Mouse (Mus musculus) 3134 (cell line): ENCODE measurements at regions not wholly inside any gene's neighbourhood (a gene's known extent, or its start where the extent isn't known, plus 50 kb on each side); places are given as distances from the start of the nearest gene placed in this dataset.

Experiments
- DNase-seq: peaks from one replicate; pipeline ENCODE4 v3.0.0-alpha.2; 2011; ENCODE audit warnings: low spot score; ENCODE audit not compliant: insufficient read length; ENCODE audit errors: extremely low read depth

DNA sequence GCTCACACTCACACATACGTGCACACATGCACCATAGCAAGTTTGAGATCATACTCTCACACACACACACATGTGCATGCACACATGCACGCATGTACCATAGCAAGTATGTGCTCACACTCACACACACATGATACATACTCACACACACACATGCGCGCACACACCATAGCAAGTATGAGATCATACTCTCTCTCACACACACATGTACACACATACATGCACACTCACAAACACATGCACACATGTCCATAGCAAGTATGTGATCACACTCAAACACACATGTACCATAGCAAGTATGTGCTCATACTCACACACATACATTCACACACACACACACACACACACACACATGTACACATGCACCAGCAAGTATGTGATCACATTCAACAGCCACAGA is 138.9 kb upstream of the Slc35f3 start:
- no peak for DNase-seq

DNA sequence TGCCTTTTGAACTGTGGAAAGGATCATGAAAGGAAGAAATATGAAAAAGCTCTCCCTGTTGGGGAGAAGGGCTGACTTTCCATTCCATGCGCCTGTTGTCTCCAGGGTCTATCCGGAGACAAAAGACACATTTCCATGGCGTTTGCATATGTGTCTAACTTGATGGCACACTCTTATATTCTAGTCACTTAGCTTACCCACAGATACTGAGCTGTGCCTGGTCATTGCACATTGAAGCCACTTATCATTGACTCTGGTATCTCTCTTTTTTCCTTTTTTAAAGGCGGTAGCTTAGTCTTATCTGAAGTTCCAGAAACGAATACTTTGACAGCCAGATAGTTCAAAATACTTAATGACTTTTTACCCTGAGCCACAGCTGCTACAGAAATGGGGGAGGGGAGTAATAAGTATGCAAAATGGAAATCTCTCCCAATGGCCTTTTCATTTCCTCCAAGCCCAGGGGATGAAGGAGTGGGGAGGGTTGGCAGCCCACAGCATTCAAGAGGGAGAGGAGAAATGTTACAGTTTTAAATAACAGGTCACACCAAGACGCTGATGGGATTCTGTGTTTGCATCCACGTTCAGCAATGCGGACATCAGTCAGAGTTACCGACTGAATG is 137.9 kb upstream of the Slc35f3 start:
- DNase-seq: no peak

DNA sequence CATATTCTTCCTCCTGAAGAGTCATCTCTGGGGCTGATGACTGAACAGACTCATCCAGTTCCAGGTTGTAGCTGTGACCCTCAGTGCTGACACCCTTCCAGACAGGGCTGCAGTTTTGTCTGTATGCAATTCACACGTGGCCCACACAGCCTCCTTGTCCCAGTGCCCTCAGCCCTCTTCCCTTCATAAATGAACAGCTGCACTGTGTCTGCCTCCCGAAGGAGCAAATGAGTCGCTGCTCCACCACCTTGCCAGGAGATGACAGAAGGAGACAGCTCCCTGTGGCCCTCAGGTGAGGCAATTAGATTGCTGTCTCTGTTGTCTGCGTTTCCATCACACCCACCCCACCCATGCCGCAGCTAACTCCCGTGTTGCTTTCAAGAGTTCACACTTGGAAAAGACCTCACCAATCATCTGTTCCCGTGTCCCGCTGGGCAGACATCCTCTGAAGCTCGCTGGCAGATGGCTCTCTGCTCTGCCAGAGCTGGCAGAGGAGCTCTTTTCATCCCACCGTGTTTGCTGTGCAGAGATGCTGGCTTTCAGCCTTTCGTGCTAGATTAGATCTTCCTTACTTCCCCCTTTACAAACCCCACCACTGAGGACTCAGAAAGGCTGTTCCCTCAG is 135.5 kb upstream of the Slc35f3 start:
- no peak for DNase-seq

DNA sequence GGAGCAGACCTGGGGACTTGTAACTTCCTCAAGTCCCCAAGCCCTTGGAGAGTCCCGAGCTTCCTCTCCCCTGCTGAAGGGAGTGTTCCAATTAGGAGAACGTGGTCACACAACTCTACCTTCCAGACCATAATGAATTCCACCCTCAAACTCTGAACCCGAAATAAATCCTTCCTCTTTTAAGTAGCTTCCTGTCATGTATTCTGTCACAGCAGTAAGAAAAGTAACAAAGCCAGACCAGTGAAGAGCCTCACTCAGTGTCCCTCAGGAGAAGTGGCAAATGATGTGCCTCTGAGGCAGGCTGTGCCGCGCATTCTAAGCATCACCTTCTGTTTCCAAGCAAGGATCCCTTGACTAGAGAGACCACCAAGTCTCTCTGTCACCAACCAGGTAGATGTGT is 134.4 kb upstream of the Slc35f3 start:
- DNase-seq: no peak

DNA sequence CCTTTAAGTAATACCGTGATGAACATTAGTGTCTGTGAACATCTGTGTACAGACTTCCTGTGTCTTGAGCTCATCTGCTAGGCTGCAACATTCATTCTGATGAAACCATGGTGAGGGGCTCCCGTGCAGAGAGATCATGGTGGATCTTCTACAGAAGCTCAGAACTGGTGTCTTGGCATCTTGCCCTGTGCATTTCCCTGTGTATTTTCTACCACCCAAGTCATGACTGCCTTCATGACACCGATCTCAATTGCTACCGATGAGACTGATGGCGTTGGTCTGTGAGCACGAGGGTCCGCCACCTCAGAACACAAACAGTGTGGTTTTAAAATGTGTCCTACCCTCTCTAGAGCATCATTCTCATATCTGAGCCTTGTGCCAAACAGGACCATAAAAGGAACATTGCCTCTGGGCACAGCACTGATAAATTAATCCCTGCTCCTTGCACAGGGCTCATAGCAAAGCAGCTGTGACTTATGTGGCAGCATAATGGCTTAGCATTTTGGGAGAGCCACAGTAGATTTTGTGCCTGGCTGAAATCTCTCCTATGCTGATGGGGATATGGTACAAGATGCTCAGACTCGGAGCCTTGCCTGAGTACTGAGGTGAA is 132.8 kb upstream of the Slc35f3 start:
- no peak for DNase-seq

DNA sequence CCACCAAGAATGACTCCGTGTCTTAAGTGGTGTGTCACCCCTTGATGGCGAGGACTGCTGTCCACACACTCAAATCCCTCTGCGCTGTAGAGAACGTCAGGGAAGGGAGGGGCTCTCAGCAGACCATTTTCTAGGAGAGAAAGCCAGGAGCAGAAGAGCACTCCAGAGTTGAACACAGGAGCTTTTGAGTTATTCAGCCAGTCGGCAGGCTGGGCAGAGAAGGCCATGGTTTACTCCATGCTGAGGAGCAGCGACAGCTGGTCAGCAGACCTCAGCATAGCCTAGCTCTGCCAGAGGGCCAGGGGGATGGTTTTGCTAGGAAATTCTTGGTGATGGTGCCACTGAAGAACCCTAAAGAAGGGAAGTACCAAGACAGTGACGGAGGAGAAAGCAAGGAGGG is 132.0 kb upstream of the Slc35f3 start:
- DNase-seq: no peak

DNA sequence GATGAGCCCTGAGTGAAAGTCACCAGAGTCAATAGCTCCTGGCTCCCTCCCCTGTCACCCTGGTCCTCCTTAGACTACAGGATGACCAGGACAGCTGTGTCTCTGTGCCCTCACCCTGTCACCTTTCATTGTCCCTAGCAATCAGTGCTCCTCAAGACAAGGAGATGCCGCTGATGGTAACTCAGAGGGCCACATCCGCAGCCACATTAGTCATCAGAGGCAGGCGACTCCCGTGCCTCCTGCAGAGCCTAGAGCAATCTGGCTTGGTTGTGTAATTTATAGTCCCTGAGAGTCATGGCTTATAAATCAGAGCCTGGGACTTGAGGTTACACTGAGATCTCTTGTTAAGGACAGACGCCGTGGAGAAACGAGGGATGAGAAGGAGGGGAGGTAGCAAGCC is 123.9 kb upstream of the Slc35f3 start:
- DNase-seq: peak; percentile 12

DNA sequence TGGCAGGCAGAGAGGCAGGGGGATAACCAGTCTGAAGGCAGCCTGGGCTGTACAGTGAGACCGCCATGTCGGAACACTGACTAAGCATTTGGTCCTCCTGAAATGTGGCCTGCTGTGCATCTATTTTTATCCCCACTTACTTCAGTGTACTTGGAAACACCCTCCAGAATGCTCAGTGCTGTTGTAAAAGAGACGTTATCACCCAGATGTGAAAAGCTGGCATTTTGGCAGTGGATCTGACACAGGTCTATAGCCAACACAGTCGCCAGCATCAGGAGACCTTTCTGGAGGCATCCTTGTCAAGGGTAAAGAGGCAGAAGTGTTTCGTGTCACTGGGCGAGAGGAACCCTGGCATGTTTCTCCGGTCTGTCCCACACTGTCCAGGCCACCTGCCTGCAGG is 122.1 kb upstream of the Slc35f3 start:
- DNase-seq: no peak

DNA sequence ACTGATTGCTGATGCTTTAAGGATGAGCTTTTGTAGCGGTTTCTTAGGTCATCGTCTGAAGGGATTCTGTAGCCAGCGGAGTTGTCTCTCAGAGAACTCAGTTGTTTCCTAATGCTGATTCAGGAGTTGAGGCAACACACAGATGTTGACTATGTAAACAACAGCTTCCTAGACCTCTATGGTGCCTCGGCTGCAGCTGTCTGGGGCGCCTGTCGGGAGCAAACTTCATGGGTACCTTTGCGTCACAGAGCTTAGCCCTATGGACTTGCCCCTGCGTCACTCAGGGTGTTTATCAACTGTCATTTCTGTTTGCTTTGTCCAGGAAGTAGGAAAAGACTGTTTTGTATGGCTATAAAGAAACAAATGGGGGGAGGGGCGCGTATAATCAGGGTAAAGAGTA is 120.5 kb upstream of the Slc35f3 start:
- DNase-seq: no peak

DNA sequence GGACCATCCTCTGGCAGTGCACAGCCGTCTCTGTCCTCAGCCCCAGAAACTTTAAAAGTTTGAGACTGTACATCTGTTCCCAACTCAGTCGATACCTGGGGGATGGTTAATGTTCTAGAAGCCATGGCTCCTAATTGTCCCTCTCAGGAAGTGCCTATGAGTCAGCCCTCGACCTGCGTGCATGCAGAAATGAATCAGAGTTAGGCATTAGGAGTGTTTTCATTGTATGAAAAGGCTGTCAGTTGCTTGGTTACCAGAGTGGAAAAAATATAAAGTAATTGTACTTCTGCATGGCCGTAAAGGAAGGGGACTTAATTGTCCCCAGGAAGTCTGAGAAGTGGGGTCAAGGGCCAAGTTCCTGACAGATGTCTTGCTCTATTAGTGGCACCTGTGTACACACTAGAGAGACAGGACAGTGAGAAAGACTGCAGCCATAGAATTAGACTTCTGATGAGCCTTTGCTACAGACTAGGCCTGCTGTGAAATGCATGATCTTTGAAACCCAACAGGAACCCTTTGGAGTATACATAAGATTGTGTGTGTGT is 109.5 kb upstream of the Slc35f3 start:
- peak; percentile 4 for DNase-seq

DNA sequence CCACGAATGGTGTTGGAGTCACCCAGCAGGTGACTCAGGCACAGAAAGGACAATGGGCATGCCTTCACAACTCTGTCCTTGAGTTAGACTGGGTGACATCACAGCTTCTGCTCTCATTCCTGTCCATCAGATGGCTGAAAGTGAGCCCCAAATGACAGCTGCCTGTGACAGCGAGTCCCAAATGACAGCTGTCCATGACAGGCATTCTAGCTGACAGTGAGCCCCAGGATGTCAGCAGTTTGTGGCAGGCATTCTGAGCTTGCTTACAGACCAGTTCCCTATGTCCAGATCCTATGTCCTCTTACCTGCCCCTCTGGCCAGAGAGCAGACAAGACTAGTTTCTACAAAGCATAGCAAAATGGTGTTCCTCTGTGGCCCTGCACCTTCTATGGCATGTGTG is 102.7 kb upstream of the Slc35f3 start:
- no peak for DNase-seq

DNA sequence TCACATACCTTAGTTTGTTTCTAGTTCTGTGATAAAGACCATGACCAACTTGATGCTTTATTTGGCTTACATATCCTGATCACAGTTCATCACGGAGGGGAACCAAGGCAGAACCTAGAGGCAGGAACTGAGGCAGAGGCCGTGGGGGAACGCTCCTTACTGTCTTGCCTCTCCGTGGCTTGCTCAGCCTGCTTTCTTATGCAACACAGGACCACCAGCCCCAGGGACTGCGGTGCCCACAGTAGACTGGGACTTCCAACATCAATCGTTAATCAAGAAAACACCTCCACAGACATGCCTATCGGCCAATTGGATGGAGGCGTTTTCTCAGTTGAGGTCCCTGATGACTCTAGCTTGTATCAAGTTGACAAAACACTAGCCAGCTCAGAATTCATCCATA is 87.8 kb upstream of the Slc35f3 start:
- no peak for DNase-seq

DNA sequence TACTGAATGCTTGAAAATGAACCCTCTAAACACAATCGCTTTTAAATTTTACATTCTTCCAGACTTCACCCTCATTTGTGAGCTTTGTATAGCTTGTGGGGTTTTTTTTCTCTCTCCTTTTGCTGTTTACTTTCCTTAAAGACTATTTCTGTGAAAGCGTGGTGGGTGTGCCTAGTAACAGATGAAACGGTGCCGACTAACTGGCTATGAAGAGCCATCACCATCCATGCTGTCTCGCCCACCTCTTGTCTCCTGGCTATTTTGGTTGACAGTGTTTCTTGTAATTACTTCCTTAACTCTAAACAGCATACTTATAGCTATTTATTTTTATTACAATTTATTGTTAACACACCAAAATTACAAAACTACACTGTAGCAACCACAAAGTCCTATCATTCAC is 85.6 kb upstream of the Slc35f3 start:
- no peak for DNase-seq

DNA sequence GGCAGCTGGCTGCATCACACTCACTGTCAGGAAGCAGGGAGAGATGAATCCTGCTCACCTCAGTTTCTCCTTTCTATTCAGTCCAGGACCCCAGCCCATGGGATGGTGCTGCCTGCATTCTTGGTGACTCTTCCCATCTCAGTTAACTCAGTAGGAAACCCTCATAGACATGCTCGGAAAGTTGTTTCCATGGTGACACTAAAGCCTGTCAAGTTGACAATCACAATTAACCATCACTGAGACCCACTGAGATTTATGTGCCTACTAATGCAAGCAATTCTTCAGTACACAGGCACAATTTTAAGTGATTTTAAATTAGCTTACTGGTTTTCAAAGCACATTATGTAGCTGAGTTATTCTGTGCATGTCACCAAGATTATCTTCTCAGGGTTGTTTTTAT is 83.8 kb upstream of the Slc35f3 start:
- no peak for DNase-seq

DNA sequence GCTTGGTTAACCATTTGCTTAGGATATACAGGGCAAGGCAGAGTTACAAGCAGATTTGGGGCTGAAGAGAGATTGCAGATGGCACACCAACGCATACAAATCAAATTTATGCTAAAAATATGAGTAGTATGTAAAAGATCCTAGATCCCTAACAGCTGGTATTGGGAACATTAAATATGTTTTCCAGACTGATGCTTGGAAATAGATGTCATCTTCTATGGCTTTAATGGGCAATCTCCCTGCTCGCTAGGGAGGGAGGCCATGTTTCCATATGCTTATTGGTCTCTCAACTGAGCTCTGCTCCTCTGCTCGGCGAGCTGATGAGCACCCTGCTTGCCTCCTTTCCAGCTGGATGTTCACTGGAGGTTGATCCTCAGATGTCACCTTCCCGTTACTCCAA is 82.0 kb upstream of the Slc35f3 start:
- DNase-seq: no peak

DNA sequence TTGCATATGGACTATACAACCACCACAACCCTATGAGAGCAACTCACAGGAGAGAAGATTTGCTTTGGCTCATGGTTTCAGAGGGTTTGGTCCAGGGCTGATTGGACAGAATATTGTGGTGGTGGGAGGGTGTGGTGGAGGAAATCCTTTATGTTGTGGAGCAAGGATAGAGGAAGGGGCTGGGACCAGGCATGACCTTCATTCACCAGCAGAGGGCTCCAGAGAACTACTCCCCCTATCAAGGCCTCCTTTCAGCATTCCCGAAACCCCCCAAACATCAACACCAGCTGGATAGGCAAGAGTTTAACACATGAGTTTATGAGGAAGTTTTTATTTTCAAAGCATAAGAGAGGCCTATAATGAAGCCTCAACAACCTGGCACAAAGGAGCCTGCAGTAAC is 76.7 kb upstream of the Slc35f3 start:
- DNase-seq: no peak

DNA sequence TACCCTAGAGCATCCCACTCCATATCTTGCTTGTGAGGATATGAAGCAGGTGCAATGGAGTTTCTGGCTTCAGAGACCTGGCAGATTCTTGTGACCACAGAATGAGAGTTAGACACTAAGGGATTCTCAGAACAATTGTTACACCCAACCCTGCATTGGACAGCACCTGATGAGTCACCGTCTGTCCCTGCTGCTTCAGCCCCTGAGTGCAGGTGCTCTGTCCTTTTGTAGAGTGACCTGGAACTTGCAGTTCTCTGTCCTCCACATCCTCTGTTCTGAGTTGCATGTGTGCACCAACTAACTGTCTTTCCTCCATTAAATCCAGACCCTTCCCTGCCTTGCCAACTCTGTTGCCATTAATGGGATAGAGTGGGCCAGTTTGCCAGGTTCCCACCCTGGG is 66.6 kb upstream of the Slc35f3 start:
- no peak for DNase-seq

DNA sequence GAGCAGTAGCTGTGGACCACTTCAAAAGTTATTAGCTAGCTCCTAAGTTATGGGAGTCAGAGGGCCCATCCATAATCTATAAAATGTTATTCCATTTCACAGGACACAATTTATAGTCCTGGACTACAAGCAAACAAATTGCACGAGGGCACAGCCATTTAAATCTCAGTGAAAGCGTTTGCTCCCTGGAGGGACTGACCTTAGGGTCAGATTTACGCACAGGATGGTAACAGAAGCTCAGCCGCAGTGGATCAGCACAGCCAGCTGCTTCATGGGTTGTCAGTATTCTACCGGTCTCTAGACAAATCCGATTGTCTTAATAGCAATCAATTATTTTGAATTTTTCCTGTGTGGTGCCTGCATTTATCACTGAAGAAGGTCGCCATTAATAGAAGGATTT is 65.8 kb upstream of the Slc35f3 start:
- no peak for DNase-seq

DNA sequence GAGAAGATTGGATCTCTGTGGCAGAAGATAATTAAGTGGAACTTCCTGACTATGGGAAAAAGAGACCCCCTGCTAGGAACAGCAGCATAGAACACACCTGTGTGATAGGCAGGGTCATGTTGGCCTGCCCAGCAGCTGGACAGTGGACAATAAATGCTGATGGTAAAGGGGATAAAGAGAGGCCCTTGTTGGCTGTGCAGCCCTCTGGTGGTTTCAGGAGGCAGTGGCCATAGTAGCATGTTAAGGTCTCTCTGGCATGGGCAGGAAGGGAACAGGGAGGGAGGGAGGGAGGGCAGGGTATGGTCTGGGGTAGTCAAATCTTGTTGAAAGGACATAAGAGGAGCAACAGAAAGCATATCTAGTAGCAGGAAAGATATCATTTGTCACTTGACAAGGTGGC is 58.7 kb upstream of the Slc35f3 start:
- no peak for DNase-seq

DNA sequence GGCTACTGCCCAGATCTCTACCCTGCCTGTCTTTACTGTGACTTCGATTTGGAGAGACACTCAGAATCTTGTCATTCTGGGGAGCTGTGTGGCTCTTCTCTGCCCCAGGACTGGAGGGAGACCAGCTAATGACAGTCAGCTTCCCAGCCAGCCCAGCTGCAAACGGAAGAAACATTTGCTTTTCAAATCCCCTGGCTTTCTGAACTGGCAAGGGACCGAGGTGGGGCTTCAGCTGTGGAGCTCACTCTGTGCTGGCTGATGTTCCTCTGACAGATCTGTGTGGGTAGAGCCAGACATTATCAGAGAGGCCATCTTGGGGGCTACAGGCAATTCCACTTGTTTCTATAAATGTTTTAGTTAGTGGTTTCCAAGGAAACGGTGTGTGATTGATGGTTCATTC is 54.0 kb upstream of the Slc35f3 start:
- no peak for DNase-seq
